Mouse (Mus musculus) limb, embryonic 13.5 days (tissue): ENCODE measurements around the gene Emilin1. TPM values are rescaled to one million over a fixed set of nuclear protein-coding genes. Genes with fewer than 3 reads are reported as not detected.
A peak's percentile ranks its signal among the peaks of the same experiment; 100 is the strongest.

Source experiments
- ATAC-seq: fragments of 200-750 bp; cut with Nextera tagmentation; 2 replicates; pipeline ENCODE4 v1.8.0; 2017; ENCODE audit warnings: low read depth, moderate number of reproducible peaks, moderate TSS enrichment; ENCODE audit not compliant: low FRiP score
- H3K27ac ChIP-seq: fragments of 300-500 bp; sonication (generic); 2 replicates; pipeline ENCODE4 v1.5.1; 2015; ENCODE audit warnings: inconsistent platforms, mild to moderate bottlenecking, moderate library complexity
- H3K27me3 ChIP-seq: fragments of 300-500 bp; sonication (generic); 2 replicates; pipeline ENCODE4 v1.6.1; 2015; ENCODE audit warnings: mild to moderate bottlenecking, inconsistent platforms
- H3K36me3 ChIP-seq: fragments of 300-500 bp; sonication (generic); 2 replicates; pipeline ENCODE4 v1.6.1; 2015; ENCODE audit warnings: inconsistent platforms, mild to moderate bottlenecking, moderate library complexity
- H3K4me1 ChIP-seq: fragments of 300-500 bp; sonication (generic); 2 replicates; pipeline ENCODE4 v1.6.1; 2015; ENCODE audit warnings: inconsistent platforms
- H3K4me2 ChIP-seq: fragments of 300-500 bp; sonication (generic); replicated peaks from 2 replicates; pipeline ENCODE4 v1.6.1; 2015; ENCODE audit warnings: inconsistent platforms, mild to moderate bottlenecking, moderate library complexity
- H3K4me3 ChIP-seq: fragments of 300-500 bp; sonication (generic); 2 replicates; pipeline ENCODE4 v1.5.1; 2015; ENCODE audit warnings: moderate library complexity, mild to moderate bottlenecking, inconsistent platforms
- H3K9ac ChIP-seq: fragments of 300-500 bp; sonication (generic); 2 replicates; pipeline ENCODE4 v1.6.1; 2015; ENCODE audit warnings: mild to moderate bottlenecking, inconsistent platforms
- H3K9me3 ChIP-seq: fragments of 300-500 bp; sonication (generic); 2 replicates; pipeline ENCODE4 v1.6.1; 2016; ENCODE audit warnings: inconsistent platforms
- WGBS: fragments of 180-500 bp; shearing (Covaris S2); methylation state at CpG from one replicate; pipeline ENCODE4 v1.1.7; 2015; 5-methylcytosine and 5-hydroxymethylcytosine counted together
- polyA plus RNA-seq: library from polyadenylated mRNA; unstranded; fragments of >200 nt; fragmentation: Nextera tagmentation; extraction: Ambion mirVana; gene quantifications from 2 replicates; pipeline ENCODE4 v1.2.1, GENCODE M21; 2015

Gene Emilin1
- polyA plus RNA-seq, 1 experiment from 2014 or later = 281 TPM

DNA sequence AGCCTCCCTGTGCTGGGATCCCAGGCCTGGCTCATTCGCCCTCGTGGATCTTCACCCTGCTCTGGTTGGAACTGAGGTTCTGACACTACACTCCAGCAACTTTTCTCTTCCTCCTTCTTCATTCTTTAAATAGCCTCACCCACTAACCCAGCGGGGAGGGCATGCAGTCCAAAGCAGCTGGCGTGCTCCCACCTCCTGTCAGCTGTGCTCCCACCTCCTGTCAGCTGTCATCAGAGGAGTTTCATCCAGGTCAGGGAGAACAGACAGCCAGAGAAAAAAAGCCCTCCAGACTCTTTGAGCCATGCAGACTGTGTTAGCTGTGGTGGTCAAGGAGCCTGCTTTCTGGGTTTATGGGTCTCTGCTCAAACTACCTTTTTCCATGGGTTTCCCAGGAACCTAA, 18.2 kb downstream of the Emilin1 start:
- H3K27me3 ChIP-seq = no peaks in the 10 kb centered on the region
- peaks cover 9% of the 10 kb centered on the region; the same call in 1 of the 2 replicates for H3K4me1 ChIP-seq
- H3K36me3 ChIP-seq = no peaks in the 10 kb centered on the region
- H3K9ac ChIP-seq = no peak overlapping the region
- H3K9me3 ChIP-seq = no peaks in the 10 kb centered on the region
- no peak overlapping the region for H3K4me3 ChIP-seq
- no peak overlapping the region for H3K4me2 ChIP-seq
- H3K27ac ChIP-seq = no peak overlapping the region
- WGBS = 70% methylated on average over 4 of the region's 4 CpGs
- ATAC-seq = no peak

DNA sequence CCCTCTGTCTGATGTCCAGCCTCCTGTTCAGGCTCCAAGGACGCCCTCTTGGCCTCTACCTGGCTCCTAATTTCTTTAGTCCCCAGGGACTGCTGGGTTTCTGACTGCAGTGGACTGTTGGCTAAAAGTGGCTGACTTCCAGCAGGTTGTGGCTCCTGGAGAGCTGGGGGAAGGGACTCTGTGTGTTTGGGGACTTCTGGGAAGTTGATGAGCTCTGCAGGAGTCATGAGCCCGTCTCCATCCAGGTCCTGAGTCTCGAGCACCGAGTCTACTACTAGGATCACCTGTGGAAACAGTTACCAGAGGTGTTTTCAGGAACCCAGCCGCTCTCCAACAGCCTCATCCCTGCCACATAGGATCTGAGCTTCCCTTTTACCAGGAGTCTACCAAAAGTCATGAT, 20.5 kb downstream of the Emilin1 start:
- 62% methylated on average over 5 of the region's 5 CpGs for WGBS
- ATAC-seq = no peak
- no peak overlapping the region for H3K27ac ChIP-seq

DNA sequence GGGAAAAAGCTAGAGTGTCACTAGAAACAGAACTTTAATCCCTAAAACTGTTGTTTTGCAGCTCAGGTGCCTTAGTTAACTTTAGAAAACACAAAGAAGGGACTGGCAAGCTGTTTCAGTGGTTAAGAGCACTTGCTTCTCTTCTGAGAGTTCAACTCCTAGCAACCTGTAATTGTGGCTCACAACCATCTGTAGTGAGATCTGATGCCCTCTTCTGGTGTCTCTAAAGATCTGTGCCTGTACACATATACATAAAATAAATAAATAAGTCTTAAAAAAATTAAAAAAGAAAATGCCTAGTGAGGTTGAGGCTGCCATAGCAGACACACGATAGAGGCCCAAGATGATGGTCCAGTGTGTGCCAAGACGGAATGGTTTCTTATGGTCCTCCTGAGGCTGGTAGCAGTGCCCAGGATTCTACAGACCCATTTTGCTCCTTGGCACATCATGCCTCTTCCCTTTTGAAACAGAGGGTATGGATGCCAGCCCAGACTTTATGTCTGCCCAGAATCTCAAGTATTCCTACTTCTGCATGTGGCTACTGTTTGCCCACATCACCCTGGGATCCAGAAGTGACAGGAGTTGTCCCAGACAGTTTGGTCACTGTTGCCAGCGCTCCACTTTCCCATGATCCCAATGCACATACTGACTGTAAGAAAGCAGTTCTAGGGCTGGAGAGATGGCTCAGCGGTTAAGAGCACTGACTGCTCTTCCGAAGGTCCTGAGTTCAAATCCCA, 21.7 kb downstream of the Emilin1 start:
- H3K27ac ChIP-seq = no peak overlapping the region
- no peak for ATAC-seq
- H3K27me3 ChIP-seq = no peaks in the 10 kb centered on the region
- H3K4me3 ChIP-seq = no peak overlapping the region
- no peaks in the 10 kb centered on the region for H3K9me3 ChIP-seq
- no peak overlapping the region for H3K4me2 ChIP-seq
- peaks cover 5% of the 10 kb centered on the region; the same call in 1 of the 2 replicates for H3K4me1 ChIP-seq
- no peaks in the 10 kb centered on the region for H3K36me3 ChIP-seq
- 90% methylated on average over 5 of the region's 5 CpGs for WGBS
- H3K9ac ChIP-seq = no peak overlapping the region

More for the DNA sequence above, 20.5 kb downstream of the Emilin1 start:
- Histone ChIP-seq H3K4me3 (no peak overlapping the region), H3K4me2 (no peak overlapping the region), H3K36me3 (no peaks in the 10 kb centered on the region), H3K4me1 (peaks cover 5% of the 10 kb centered on the region; the same call in 1 of the 2 replicates), H3K9ac (no peak overlapping the region), H3K27me3 (no peaks in the 10 kb centered on the region), H3K9me3 (no peaks in the 10 kb centered on the region)

DNA sequence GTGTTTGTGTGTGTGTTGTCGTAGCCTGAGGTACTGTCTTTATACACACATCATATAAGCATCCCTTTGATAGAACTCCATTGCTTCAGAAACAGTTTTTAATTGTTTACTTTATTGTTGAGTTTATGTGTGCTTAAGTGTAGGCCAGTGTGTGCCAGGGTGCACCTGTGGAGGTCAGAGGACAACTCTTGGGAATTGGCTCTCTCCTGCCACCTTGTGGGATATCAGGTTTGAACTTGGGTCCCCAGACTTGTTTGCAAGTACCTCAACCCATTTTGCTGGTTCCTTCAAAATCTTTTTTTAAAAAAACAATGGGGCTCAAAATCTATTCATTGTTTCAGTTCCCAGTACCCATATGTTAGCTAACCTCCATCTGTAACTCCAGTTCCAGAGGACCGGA, 29.8 kb downstream of the Emilin1 start:
- WGBS = 96% methylated on average over 2 of the region's 2 CpGs
- H3K4me3 ChIP-seq = no peak overlapping the region
- H3K27me3 ChIP-seq = peaks cover 18% of the 10 kb centered on the region
- no peak for ATAC-seq
- H3K4me1 ChIP-seq = 0 out of 2 replicates have a peak, but pooled peaks cover 4% of the 10 kb centered on the region
- no peak overlapping the region for H3K27ac ChIP-seq
- no peak overlapping the region for H3K9ac ChIP-seq
- no peak overlapping the region for H3K4me2 ChIP-seq
- no peaks in the 10 kb centered on the region for H3K36me3 ChIP-seq
- no peaks in the 10 kb centered on the region for H3K9me3 ChIP-seq

DNA sequence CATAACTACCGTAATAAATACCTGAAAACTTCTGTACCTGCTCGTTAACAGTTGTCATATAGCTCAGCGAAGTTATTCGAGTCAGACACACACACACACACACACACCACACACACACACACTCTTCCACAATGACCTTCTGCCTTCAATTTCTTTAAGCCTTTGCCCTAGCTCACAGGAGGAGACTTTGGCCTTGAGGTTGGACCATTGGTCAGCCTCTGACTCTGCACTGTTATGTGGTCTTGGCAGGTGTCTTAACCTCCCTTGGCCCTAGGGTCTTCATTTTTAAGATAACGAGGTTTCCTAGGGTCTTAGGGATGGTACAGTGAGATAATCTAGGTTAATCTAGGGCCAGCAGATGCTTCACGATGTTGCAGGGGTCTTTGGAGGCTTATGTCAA, 31.1 kb downstream of the Emilin1 start:
- Histone ChIP-seq H3K36me3 (no peaks in the 10 kb centered on the region), H3K9ac (no peak overlapping the region), H3K4me3 (no peak overlapping the region), H3K27ac (no peak overlapping the region), H3K4me2 (peak overlapping the region; percentile 92; the same call in 1 of the 2 replicates), H3K9me3 (no peaks in the 10 kb centered on the region), H3K27me3 (peaks cover 18% of the 10 kb centered on the region), H3K4me1 (peaks cover 13% of the 10 kb centered on the region)
- no peak for ATAC-seq
- WGBS = 81% methylated on average over 6 of the region's 6 CpGs

DNA sequence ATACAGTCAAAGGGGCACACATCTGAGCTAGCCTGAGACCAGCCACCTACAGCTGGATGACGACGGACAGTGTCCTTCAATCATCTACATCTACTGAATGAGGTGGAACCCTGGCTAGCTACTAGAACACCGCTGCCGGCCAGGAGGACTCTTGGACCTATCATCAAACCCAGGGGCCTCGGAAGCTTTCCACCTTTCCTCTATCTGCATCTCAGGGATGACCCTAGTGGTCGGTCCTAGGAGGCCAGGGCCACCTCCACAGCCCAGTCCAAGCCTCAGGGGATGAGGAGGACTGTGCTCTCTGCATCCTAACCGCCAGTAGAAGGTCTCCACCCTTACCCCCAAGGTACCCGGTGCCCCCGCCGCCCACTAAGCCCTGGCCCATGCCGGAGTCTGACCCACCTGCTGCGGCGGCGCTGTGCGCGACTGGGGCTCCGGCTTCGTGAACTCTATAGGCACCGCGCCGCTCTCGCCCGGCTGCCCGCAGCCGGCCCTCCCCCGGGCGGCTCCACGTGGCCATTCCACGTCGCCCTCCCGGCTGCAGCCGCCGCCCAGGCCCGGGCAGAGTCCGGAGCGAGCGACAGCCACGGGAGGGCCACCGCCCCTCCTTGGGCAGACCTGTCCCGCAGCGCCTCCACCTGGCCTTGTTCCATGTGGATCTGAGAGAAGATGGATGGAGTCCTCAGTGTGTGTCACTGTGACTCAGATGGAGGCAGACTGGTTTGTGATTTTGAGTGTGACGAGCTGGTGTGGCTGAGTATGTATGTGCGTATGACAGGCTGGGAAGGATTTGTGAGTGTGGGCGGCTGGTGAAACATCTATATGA, 32.0 kb downstream of the Emilin1 start, which contains the start of gene Cgref1:
Gene Cgref1, minus strand, starts transcription at position 636 of the 826 bp plus-strand sequence.
- Histone ChIP-seq H3K9ac (peak within 1 kb of the TSS; percentile 74), H3K27ac (no peak within 1 kb of the TSS), H3K4me1 (peaks cover 19% of the 10 kb centered on the region), H3K9me3 (no peaks in the 10 kb centered on the region), H3K4me2 (peak within 1 kb of the TSS; percentile 92), H3K27me3 (peaks cover 18% of the 10 kb centered on the region), H3K36me3 (no peaks in the 10 kb centered on the region), H3K4me3 (peak within 1 kb of the TSS; percentile 54)
- 7% methylated on average over 44 of the region's 44 CpGs for WGBS
- ATAC-seq = peak; percentile 30; the same call in 1 of the 2 replicates

DNA sequence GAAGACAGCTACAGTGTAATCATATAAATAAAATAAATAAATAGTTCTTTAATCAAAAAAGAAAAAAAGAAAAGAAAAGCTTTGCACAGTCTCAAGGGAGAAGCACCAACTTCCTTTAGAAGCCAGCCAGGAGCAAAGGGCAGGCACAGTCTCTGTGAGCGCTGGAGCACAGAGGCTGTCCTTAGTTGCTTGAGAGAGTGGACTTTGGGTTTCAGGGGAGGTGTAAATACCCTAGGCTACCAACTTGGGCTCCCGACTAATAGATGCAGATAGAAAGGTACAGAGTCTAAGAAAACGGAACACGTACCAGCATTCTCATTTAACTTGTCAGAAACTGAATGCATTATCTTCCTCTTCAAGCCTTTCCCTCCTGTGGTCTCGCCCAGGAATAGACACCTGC, 35.4 kb downstream of the Emilin1 start:
- no peak for ATAC-seq
- WGBS = 77% methylated on average over 5 of the region's 5 CpGs
- Histone ChIP-seq H3K9me3 (no peaks in the 10 kb centered on the region), H3K4me2 (no peak overlapping the region), H3K36me3 (peaks cover 22% of the 10 kb centered on the region), H3K9ac (no peak overlapping the region), H3K27me3 (peaks cover 18% of the 10 kb centered on the region), H3K27ac (no peak overlapping the region), H3K4me3 (no peak overlapping the region), H3K4me1 (peaks cover 24% of the 10 kb centered on the region)

DNA sequence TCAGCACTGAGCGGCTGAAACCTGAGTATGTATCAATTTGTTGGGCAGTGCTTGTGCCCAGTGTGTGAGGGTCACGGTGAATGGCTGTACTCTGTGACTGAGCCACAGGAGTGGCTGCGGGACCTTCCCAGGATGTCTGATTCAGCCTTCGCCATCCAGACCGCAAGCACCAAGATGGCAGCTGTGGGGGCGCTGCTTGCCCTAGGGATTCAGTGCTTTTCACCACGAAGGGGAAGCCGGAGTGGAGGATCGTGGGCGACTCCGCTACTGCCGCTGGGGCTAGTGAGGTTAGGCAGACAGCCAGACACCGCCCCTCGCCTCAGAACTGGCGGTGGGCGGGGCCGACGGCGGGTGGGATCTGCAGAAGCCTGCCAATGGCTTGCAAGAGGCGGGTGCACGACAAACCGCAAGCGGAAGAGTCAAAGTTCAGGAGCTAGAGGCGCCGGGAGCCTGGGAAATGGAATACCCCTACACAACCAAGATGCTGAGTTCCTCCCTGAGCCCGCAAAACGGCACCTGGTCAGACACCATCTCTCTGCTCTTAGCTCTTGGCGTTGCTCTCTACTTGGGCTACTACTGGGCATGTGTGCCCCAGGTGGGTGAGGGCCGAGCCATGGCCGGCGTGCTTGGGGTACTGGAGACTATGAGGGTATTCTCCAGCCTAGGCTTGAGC, 36.6 kb downstream of the Emilin1 start:
- peak; percentile 90 for ATAC-seq
- H3K4me3 ChIP-seq = peak overlapping the region; percentile 53
- H3K9me3 ChIP-seq = no peaks in the 10 kb centered on the region
- H3K27ac ChIP-seq = peak overlapping the region; percentile 83
- peaks cover 24% of the 10 kb centered on the region for H3K4me1 ChIP-seq
- WGBS = under 1% methylated on average over 31 of the region's 31 CpGs
- H3K36me3 ChIP-seq = peaks cover 34% of the 10 kb centered on the region
- peaks cover 13% of the 10 kb centered on the region for H3K27me3 ChIP-seq
- H3K9ac ChIP-seq = peak overlapping the region; percentile 72
- H3K4me2 ChIP-seq = peak overlapping the region; percentile 83

DNA sequence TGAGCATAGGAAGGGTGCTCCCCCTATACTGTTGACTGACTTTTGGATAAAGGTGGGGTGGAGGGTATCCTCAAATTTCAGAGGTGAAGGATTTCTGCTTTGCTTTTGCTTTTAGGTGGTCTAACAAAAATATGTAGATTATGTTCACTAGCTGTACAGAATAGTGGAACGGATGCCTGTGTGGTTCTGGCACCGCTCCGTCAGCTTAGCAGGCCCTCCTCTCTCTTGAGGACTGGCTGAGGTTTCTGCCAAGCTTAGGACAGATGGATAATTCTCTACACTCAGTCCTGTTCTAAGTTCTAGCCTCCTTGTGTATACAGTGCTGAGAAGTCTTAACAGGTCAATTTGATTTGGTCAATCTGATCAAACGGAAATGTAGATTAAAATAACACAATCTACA, 37.2 kb downstream of the Emilin1 start:
- peak overlapping the region; percentile 72 for H3K9ac ChIP-seq
- WGBS = 70% methylated on average over 4 of the region's 4 CpGs

DNA sequence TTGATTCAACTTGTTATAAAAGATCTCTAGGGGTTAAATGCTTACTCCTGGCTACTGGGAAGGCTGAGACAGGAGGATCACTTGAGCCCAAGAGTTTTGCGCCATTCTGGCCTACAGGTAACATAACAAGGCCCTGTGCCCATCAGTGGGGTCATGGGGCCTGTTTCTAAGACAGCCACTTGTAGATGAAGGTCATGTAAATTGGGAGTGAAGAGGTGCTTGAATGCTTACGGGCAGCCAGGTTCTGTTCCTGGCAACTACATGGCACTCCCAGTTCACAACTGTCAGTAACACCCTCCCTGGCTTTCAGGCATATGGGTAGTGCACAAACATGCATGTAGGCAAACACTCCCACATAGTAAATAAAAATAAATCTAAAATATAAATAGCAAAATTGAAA, 37.7 kb downstream of the Emilin1 start:
- H3K27ac ChIP-seq = no peak overlapping the region
- no peak overlapping the region for H3K4me3 ChIP-seq
- no peak for ATAC-seq
- no peak overlapping the region for H3K9ac ChIP-seq
- H3K9me3 ChIP-seq = no peaks in the 10 kb centered on the region
- WGBS = 92% methylated on average over 2 of the region's 2 CpGs
- H3K4me2 ChIP-seq = no peak overlapping the region
- H3K4me1 ChIP-seq = peaks cover 19% of the 10 kb centered on the region
- peaks cover 2% of the 10 kb centered on the region; the same call in 1 of the 2 replicates for H3K27me3 ChIP-seq
- peaks cover 45% of the 10 kb centered on the region for H3K36me3 ChIP-seq

More for the DNA sequence above, 37.2 kb downstream of the Emilin1 start:
- H3K9me3 ChIP-seq = no peaks in the 10 kb centered on the region
- peak overlapping the region; percentile 53 for H3K4me3 ChIP-seq
- peaks cover 40% of the 10 kb centered on the region for H3K36me3 ChIP-seq
- peaks cover 21% of the 10 kb centered on the region for H3K4me1 ChIP-seq
- peak overlapping the region; percentile 83 for H3K4me2 ChIP-seq
- peak; percentile 2; the same call in 1 of the 2 replicates for ATAC-seq
- H3K27me3 ChIP-seq = peaks cover 7% of the 10 kb centered on the region; the same call in 1 of the 2 replicates
- H3K27ac ChIP-seq = peak overlapping the region; percentile 83

DNA sequence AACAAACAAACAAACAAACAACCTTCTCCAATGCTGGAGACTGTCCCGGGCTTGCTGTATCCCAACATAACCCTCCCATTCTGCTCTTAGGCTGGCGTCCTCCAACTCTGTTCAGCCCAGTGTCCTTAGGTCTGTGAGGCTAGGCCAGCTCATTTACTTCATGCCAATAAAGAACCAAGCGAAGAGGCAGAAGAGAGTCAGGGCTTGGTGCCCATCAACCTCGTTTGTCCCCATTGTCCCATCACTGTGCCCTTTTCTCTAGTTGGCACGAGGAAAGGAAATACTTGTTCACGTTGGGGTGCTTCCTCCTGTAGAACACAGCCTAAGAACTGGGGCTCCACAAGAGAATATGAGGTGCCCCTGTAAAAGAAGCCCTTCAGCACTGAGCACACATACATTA, 38.5 kb downstream of the Emilin1 start:
- Histone ChIP-seq H3K27me3 (no peaks in the 10 kb centered on the region), H3K9me3 (no peaks in the 10 kb centered on the region), H3K9ac (no peak overlapping the region), H3K4me1 (peaks cover 19% of the 10 kb centered on the region), H3K4me2 (no peak overlapping the region), H3K36me3 (peaks cover 48% of the 10 kb centered on the region), H3K27ac (no peak overlapping the region), H3K4me3 (no peak overlapping the region)
- ATAC-seq = no peak
- WGBS = 86% methylated on average over 6 of the region's 6 CpGs
